Mouse (Mus musculus) lung, postnatal 0 days (tissue): ENCODE measurements around the gene Avpi1.

ENCODE experiments used
- CTCF ChIP-seq: IDR thresholded peaks from 2 replicates; pipeline ENCODE4 v1.5.1; 2016; ENCODE audit warnings: antibody characterized with exemption, mild to moderate bottlenecking
- EP300 ChIP-seq: IDR thresholded peaks from 2 replicates; pipeline ENCODE4 v1.6.1; 2016; ENCODE audit warnings: antibody characterized with exemption, mild to moderate bottlenecking, control low read depth

- TF ChIP-seq EP300: no peak
- no peak for TF ChIP-seq CTCF
Observed at GRCm38 (mm10) chr19:42176841-42177240, 48.0 kb upstream of the Avpi1 start.
